Mouse (Mus musculus): Measurements from ENCODE around the gene Elk4.

Gene Elk4

DNA sequence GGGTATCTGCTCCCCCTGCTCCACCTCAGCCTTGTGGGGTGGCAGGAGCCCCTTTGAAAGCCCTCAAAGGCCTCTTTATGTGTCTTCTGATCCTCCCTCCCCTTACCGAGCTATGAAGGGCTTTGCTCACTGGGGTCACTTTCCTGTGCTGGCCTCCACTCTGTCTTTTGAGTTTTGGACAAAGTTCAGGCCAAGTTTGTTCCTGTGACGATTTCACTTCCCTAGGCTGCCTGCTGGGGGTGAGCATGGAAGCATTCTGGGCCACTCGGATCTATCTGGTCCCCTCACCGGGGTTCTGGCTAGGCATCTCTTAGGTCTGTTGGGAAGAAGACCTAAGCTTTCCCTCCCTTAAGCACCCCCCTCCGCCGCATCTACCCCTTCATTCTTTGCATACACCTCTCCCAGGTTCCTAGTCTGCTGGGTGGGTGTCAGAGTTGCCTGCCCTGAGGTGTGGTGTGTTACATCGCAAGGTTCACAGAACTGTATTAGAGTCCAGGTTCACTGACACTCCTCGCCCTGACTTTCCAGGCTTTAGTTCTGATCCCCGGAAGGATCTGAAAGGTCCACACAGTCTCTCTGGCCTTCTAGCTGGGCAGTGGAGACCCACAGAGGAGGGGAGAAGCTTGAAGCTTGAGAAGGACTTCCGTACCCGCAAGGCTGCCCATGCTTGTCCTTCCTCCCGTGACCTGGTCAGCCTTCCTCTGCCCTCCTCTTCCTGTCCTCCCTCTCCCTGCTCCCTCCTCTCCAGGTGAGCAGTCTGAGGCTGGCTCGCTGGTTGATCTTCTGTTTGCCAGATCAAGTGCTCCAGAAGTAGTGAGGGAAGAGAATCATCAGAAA is 34.7 kb upstream of the Elk4 start:
- H3K36me3 ChIP-seq (ENCODE audit: control insufficient read depth, insufficient read depth, low read length, poor library complexity, severe bottlenecking), result no peaks in the 10 kb centered on the region
- no peak for DNase-seq (ENCODE audit: low read depth, low spot score)
- no peaks in the 10 kb centered on the region; the same call in 1 of the 2 replicates for H3K27me3 ChIP-seq (ENCODE audit: control insufficient read depth, insufficient read depth, low read length, poor library complexity, severe bottlenecking)

DNA sequence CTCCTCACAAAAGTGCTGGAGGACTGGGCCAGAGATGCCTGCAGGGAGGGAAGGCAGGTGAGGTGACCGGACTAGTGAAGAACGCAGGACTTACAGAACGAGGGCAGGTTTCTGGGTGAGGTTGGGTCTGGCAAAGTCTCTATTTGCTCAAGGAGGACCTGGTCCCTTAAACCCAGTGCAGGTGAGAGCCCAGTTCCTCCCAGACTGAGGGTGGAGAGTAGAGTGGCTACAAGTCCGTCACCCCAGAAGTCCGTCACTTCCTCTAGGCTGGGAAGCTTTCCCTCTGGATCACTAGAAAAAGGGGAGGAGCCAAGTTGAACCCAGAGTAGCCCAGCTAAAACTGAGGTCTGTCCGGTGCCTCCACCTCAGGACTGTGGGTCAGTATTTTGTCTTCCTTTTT is 33.4 kb upstream of the Elk4 start:
- no peaks in the 10 kb centered on the region for H3K36me3 ChIP-seq (ENCODE audit: control insufficient read depth, insufficient read depth, low read length, poor library complexity, severe bottlenecking)
- DNase-seq (ENCODE audit: low read depth, low spot score), result no peak
- no peaks in the 10 kb centered on the region; the same call in 1 of the 2 replicates for H3K27me3 ChIP-seq (ENCODE audit: control insufficient read depth, insufficient read depth, low read length, poor library complexity, severe bottlenecking)

- H3K36me3 ChIP-seq (ENCODE audit: control insufficient read depth, insufficient read depth, low read length, poor library complexity, severe bottlenecking), result no peaks in the 10 kb centered on the region
- DNase-seq (ENCODE audit: low read depth, low spot score), result no peak
- no peaks in the 10 kb centered on the region for H3K27me3 ChIP-seq (ENCODE audit: control insufficient read depth, insufficient read depth, low read length, poor library complexity, severe bottlenecking)
Measured at GRCm38 (mm10) chr1:131976886-131977285, 30.5 kb upstream of the Elk4 start.

- H3K27me3 ChIP-seq (ENCODE audit: control insufficient read depth, insufficient read depth, low read length, poor library complexity, severe bottlenecking), result no peaks in the 10 kb centered on the region
- no peak for DNase-seq (ENCODE audit: low read depth, low spot score)
- no peaks in the 10 kb centered on the region for H3K36me3 ChIP-seq (ENCODE audit: control insufficient read depth, insufficient read depth, low read length, poor library complexity, severe bottlenecking)
Measured at GRCm38 (mm10) chr1:131980471-131980870, 26.9 kb upstream of the Elk4 start.

DNA sequence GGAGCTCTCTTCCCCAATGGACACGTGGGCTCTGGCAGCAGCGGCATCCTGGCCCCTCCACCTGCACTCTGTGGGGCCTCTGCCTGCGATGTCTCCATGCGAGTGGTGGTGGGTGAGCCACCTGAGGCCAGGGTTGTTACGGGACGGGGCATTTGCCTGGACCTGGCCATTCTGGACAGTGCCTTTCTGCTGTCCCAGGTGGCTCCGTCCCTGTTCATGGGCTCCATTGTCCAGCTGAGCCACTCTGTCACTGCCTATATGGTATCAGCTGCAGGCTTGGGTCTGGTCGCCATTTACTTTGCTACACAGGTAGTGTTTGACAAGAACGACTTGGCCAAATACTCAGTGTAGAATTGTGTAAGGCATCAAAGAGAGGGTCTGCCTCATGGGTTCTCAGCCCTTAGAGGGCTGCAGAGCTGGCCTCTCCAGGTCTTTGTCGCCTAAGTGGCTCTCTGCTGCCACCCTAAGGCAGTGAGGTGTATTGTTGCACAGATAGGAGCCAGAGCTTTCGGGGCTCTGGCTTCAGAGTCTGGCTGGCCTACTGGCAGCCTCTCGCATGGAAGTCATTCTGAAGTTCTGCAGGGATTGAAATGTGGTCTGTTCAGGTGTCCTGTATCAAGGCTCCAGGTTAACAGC is 25.9 kb upstream of the Elk4 start:
- H3K36me3 ChIP-seq (ENCODE audit: control insufficient read depth, insufficient read depth, low read length, poor library complexity, severe bottlenecking), result no peaks in the 10 kb centered on the region
- no peaks in the 10 kb centered on the region for H3K27me3 ChIP-seq (ENCODE audit: control insufficient read depth, insufficient read depth, low read length, poor library complexity, severe bottlenecking)
- DNase-seq (ENCODE audit: low read depth, low spot score), result peak; percentile 81

DNA sequence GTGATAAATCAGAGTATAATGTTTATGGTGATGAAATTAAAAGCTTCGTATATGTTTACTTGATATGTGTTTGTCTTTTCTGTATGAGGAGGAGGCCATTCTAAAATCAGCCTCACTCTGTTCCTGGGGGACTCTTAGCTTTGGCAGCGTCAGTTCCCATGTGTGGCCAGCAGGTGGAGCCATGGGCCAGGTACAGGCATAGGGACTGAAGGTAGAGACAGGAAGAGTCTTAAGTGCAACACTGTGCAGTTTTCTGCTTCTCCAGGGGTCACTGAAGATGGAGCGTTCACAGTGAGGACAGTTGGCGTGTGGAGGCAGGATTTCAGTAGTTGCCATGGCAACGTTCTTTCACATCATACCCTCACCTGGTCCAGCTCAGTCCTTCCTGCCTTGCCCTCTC is 24.5 kb upstream of the Elk4 start:
- no peaks in the 10 kb centered on the region for H3K27me3 ChIP-seq (ENCODE audit: control insufficient read depth, insufficient read depth, low read length, poor library complexity, severe bottlenecking)
- DNase-seq (ENCODE audit: low read depth, low spot score), result peak; percentile 88

GRCm38 (mm10) chr1:131983806-131984205 is 23.6 kb upstream of the Elk4 start:
- Histone ChIP-seq H3K36me3 (ENCODE audit: control insufficient read depth, insufficient read depth, low read length, poor library complexity, severe bottlenecking) (no peaks in the 10 kb centered on the region), H3K27me3 (ENCODE audit: control insufficient read depth, insufficient read depth, low read length, poor library complexity, severe bottlenecking) (no peaks in the 10 kb centered on the region)
- DNase-seq (ENCODE audit: low read depth, low spot score), result no peak

More for the DNA sequence above, 24.5 kb upstream of the Elk4 start:
- H3K36me3 ChIP-seq (ENCODE audit: control insufficient read depth, insufficient read depth, low read length, poor library complexity, severe bottlenecking), result no peaks in the 10 kb centered on the region

- Histone ChIP-seq H3K36me3 (ENCODE audit: control insufficient read depth, insufficient read depth, low read length, poor library complexity, severe bottlenecking) (no peaks in the 10 kb centered on the region), H3K27me3 (ENCODE audit: control insufficient read depth, insufficient read depth, low read length, poor library complexity, severe bottlenecking) (no peaks in the 10 kb centered on the region)
- DNase-seq (ENCODE audit: low read depth, low spot score), result no peak
Measured at GRCm38 (mm10) chr1:131987432-131987831, 20.0 kb upstream of the Elk4 start.

GRCm38 (mm10) chr1:131989476-131989875 is 17.9 kb upstream of the Elk4 start:
- Histone ChIP-seq H3K36me3 (ENCODE audit: control insufficient read depth, insufficient read depth, low read length, poor library complexity, severe bottlenecking) (no peaks in the 10 kb centered on the region), H3K27me3 (ENCODE audit: control insufficient read depth, insufficient read depth, low read length, poor library complexity, severe bottlenecking) (no peaks in the 10 kb centered on the region)
- DNase-seq (ENCODE audit: low read depth, low spot score), result no peak

DNA sequence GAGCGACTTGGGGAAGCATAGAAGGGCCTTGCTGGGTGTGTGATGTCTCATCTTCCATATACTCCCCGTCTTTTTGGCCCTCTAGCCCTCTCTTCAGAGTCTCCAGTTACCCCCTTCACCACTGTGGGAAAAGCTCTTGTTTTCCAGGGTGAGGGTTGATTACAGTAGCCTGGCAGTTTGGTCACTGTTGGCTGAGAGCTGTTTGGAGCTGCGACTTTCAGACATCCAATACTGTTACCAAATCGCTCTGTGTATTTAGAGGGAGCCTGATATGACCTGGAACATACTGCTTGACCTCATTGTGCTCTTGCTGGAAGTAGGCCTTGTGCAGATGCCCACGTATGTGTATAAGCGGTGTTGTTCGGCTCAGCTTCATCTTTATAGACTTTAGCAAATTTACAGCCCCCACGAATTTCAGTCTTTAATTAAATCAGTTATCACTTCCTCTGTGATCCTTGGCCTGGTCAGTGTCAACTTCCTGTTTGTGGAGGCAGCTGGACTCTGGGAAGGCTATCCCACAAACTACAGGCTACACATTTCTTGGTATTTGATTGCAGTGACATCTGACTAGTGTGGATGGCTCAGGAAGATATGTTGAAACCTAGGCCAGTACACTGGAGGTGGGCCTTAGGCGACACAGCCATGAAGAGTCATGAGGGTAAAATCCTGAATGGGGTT is 17.2 kb upstream of the Elk4 start:
- no peaks in the 10 kb centered on the region for H3K36me3 ChIP-seq (ENCODE audit: control insufficient read depth, insufficient read depth, low read length, poor library complexity, severe bottlenecking)
- DNase-seq (ENCODE audit: low read depth, low spot score), result no peak
- H3K27me3 ChIP-seq (ENCODE audit: control insufficient read depth, insufficient read depth, low read length, poor library complexity, severe bottlenecking), result no peaks in the 10 kb centered on the region

GRCm38 (mm10) chr1:131992561-131993001 is 14.8 kb upstream of the Elk4 start:
- no peaks in the 10 kb centered on the region for H3K27me3 ChIP-seq (ENCODE audit: control insufficient read depth, insufficient read depth, low read length, poor library complexity, severe bottlenecking)
- H3K36me3 ChIP-seq (ENCODE audit: control insufficient read depth, insufficient read depth, low read length, poor library complexity, severe bottlenecking), result no peaks in the 10 kb centered on the region
- no peak for DNase-seq (ENCODE audit: low read depth, low spot score)

GRCm38 (mm10) chr1:131993169-131994040 is 14.0 kb upstream of the Elk4 start:
- H3K27me3 ChIP-seq (ENCODE audit: control insufficient read depth, insufficient read depth, low read length, poor library complexity, severe bottlenecking), result no peaks in the 10 kb centered on the region
- H3K36me3 ChIP-seq (ENCODE audit: control insufficient read depth, insufficient read depth, low read length, poor library complexity, severe bottlenecking), result no peaks in the 10 kb centered on the region
- peak; percentile 34 for DNase-seq (ENCODE audit: low read depth, low spot score)

DNA sequence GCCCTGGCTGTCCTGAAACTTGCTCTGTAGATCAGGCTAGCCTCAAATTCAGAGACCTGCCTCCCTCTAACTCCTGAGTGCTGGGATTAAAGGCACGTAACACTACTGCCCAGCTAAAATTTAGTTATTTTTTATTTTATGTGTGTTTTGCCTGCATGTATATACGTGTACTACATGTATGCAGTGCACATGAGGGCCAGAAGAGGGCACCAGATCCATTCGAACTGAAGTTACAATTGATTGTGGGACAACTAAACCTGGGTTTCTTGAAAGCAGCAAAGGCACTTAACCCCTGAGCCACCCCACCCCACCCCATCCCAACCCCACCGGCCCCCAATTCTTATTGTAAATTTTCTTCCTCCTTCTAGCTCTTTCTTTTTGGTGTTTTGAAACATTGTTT is 12.3 kb upstream of the Elk4 start:
- H3K27me3 ChIP-seq (ENCODE audit: control insufficient read depth, insufficient read depth, low read length, poor library complexity, severe bottlenecking), result no peaks in the 10 kb centered on the region
- peak; percentile 86 for DNase-seq (ENCODE audit: low read depth, low spot score)
- H3K36me3 ChIP-seq (ENCODE audit: control insufficient read depth, insufficient read depth, low read length, poor library complexity, severe bottlenecking), result no peaks in the 10 kb centered on the region

GRCm38 (mm10) chr1:132000506-132000905 is 6.9 kb upstream of the Elk4 start:
- H3K36me3 ChIP-seq (ENCODE audit: control insufficient read depth, insufficient read depth, low read length, poor library complexity, severe bottlenecking), result no peaks in the 10 kb centered on the region
- DNase-seq (ENCODE audit: low read depth, low spot score), result peak; percentile 60

More at GRCm38 (mm10) chr1:132000506-132000905, 6.9 kb upstream of the Elk4 start:
- no peaks in the 10 kb centered on the region for H3K27me3 ChIP-seq (ENCODE audit: control insufficient read depth, insufficient read depth, low read length, poor library complexity, severe bottlenecking)

Data from splenic B cell, adult 2 months (primary cell).